Mouse (Mus musculus) cortical plate, adult 2 months (tissue): ENCODE measurements at regions not wholly inside any gene's neighbourhood (a gene's known extent, or its start where the extent isn't known, plus 50 kb on each side); places are given as distances from the start of the nearest gene placed in this dataset.
A peak's percentile ranks its signal among the peaks of the same experiment; 100 is the strongest.

ENCODE experiments used
- H3K27ac ChIP-seq: fragments of 200-500 bp; 2 replicates; pipeline ENCODE4 v1.5.1; 2012; ENCODE audit warnings: low read length, control low read depth, inconsistent platforms; ENCODE audit not compliant: insufficient read depth
- H3K4me1 ChIP-seq: fragments of 200-500 bp; 2 replicates; pipeline ENCODE4 v1.6.1; 2011; ENCODE audit warnings: low read length; ENCODE audit not compliant: control insufficient read depth, insufficient read depth
- H3K4me3 ChIP-seq: fragments of 200-500 bp; 2 replicates; pipeline ENCODE4 v1.5.1; 2011; ENCODE audit warnings: mild to moderate bottlenecking, low read length, control low read depth; ENCODE audit not compliant: insufficient read depth
- CTCF ChIP-seq: fragments of 200-500 bp; IDR thresholded peaks from 2 replicates; pipeline ENCODE4 v1.5.1; 2011; ENCODE audit warnings: mild to moderate bottlenecking, control low read depth, low read length; ENCODE audit not compliant: insufficient read depth; ENCODE audit errors: extremely low read depth
- POLR2A ChIP-seq: fragments of 200-500 bp; IDR thresholded peaks from 2 replicates; pipeline ENCODE4 v1.6.1; 2011; ENCODE audit warnings: mild to moderate bottlenecking, low read length, control low read depth; ENCODE audit not compliant: insufficient read depth; ENCODE audit errors: extremely low read depth

- TF ChIP-seq POLR2A, result no peak
- TF ChIP-seq CTCF, result no peak
Observed at GRCm38 (mm10) chr11:112155339-112155955, 626.6 kb upstream of the Sox9 start.

GRCm38 (mm10) chr11:112163681-112164265 lies 618.3 kb upstream of the Sox9 start:
- Histone ChIP-seq H3K4me3 (no peak overlapping the region), H3K4me1 (no peaks in the 10 kb centered on the region)

More at GRCm38 (mm10) chr11:112155339-112155955, 626.6 kb upstream of the Sox9 start:
- H3K4me1 ChIP-seq, result no peaks in the 10 kb centered on the region
- H3K27ac ChIP-seq, result no peak overlapping the region
- H3K4me3 ChIP-seq, result no peak overlapping the region

GRCm38 (mm10) chr11:112173585-112173984 lies 608.4 kb upstream of the Sox9 start:
- TF ChIP-seq POLR2A (no peak), CTCF (no peak)
- no peak overlapping the region for H3K4me3 ChIP-seq
- H3K27ac ChIP-seq, result no peak overlapping the region
- no peaks in the 10 kb centered on the region for H3K4me1 ChIP-seq

More at GRCm38 (mm10) chr11:112163681-112164265, 618.3 kb upstream of the Sox9 start:
- H3K27ac ChIP-seq, result no peak overlapping the region
- TF ChIP-seq CTCF (no peak), POLR2A (no peak)

GRCm38 (mm10) chr11:112175302-112175701 lies 606.7 kb upstream of the Sox9 start:
- Histone ChIP-seq H3K4me1 (no peaks in the 10 kb centered on the region), H3K27ac (no peak overlapping the region), H3K4me3 (no peak overlapping the region)
- TF ChIP-seq POLR2A (no peak), CTCF (no peak)

GRCm38 (mm10) chr11:112180666-112181065 lies 601.4 kb upstream of the Sox9 start:
- no peak overlapping the region for H3K27ac ChIP-seq
- TF ChIP-seq POLR2A (no peak), CTCF (no peak)

GRCm38 (mm10) chr11:112197620-112198268 lies 584.3 kb upstream of the Sox9 start:
- H3K4me3 ChIP-seq, result no peak overlapping the region
- H3K27ac ChIP-seq, result no peak overlapping the region
- H3K4me1 ChIP-seq, result no peaks in the 10 kb centered on the region
- TF ChIP-seq CTCF, result no peak
- no peak for TF ChIP-seq POLR2A

More at GRCm38 (mm10) chr11:112180666-112181065, 601.4 kb upstream of the Sox9 start:
- Histone ChIP-seq H3K4me1 (no peaks in the 10 kb centered on the region), H3K4me3 (no peak overlapping the region)

- TF ChIP-seq POLR2A, result no peak
- TF ChIP-seq CTCF, result no peak
- H3K4me1 ChIP-seq, result no peaks in the 10 kb centered on the region
- H3K27ac ChIP-seq, result no peak overlapping the region
- no peak overlapping the region for H3K4me3 ChIP-seq
Observed at GRCm38 (mm10) chr11:112204561-112204960, 577.5 kb upstream of the Sox9 start.

- peaks cover 2% of the 10 kb centered on the region for H3K4me1 ChIP-seq
- no peak overlapping the region for H3K27ac ChIP-seq
- peak; percentile 66 for TF ChIP-seq CTCF
- TF ChIP-seq POLR2A, result no peak
- H3K4me3 ChIP-seq, result no peak overlapping the region
Observed at GRCm38 (mm10) chr11:112209414-112209813, 572.6 kb upstream of the Sox9 start.

- no peaks in the 10 kb centered on the region for H3K4me1 ChIP-seq
Observed at GRCm38 (mm10) chr11:112219046-112219720, 562.8 kb upstream of the Sox9 start.

More at GRCm38 (mm10) chr11:112219046-112219720, 562.8 kb upstream of the Sox9 start:
- no peak for TF ChIP-seq POLR2A
- TF ChIP-seq CTCF, result no peak
- Histone ChIP-seq H3K4me3 (no peak overlapping the region), H3K27ac (no peak overlapping the region)
